Mouse (Mus musculus): Measurements from ENCODE around the gene Hapln2. TPM values are rescaled to one million over a fixed set of nuclear protein-coding genes. Genes with fewer than 3 reads are reported as not detected.

The Hapln2 gene
- polyA plus RNA-seq (2015; fragmentation: Nextera tagmentation; extraction: Ambion mirVana) = not detected in 2 replicates

- Histone ChIP-seq H3K36me3 (ENCODE audit: control insufficient read depth, insufficient read depth) (no peaks in the 10 kb centered on the region), H3K27me3 (replicated peaks; ENCODE audit: control insufficient read depth, insufficient read depth, low read length) (peaks cover 60% of the 10 kb centered on the region), H3K27ac (ENCODE audit: low read depth, low read length) (no peak within 1 kb of the TSS), H3K4me1 (replicated peaks; ENCODE audit: control insufficient read depth, insufficient read depth, low read length) (0 out of 2 replicates have a peak, but pooled peaks cover 2% of the 10 kb centered on the region), H3K9me3 (ENCODE audit: control insufficient read depth) (peaks cover 7% of the 10 kb centered on the region; the same call in 1 of the 2 replicates), H3K4me3 (ENCODE audit: low read depth, low read length) (no peak within 1 kb of the TSS), H3K9ac (ENCODE audit: low read depth, low read length) (no peak within 1 kb of the TSS), H3K4me2 (replicated peaks; ENCODE audit: low read depth) (no peak within 1 kb of the TSS)
- ATAC-seq = no peak
- 52% methylated on average over 5 of the region's 5 CpGs for WGBS
- TF ChIP-seq CTCF (IDR thresholded peaks at IDR 0.05; ENCODE audit: low read depth) = peak; percentile 65
These were observed at the start of gene Hapln2 for GRCm38 (mm10) chr3:88027434-88028186. Gene Hapln2 (minus strand): TSS chr3:88027583.

DNA sequence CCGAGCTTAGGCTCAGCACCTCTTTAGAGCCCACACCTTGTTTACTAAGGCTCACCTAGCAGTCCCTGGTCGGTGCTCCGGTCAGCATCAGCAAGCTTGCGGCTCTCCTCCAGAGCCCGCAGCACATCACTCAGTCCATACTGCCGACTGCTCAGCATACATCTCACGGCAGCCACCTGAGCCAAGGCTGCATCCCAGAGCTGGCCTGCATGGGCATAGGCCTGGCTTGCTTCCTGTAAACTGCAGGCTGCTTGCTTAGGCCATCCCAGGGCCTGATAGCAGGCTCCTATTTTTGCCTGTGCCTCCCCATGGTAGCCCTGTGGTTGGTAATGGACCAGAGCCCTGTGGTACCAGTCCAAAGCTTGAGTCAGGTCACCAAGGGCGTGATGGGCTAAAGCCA, 47.4 kb upstream of the Hapln2 start:
- no peak for ATAC-seq

DNA sequence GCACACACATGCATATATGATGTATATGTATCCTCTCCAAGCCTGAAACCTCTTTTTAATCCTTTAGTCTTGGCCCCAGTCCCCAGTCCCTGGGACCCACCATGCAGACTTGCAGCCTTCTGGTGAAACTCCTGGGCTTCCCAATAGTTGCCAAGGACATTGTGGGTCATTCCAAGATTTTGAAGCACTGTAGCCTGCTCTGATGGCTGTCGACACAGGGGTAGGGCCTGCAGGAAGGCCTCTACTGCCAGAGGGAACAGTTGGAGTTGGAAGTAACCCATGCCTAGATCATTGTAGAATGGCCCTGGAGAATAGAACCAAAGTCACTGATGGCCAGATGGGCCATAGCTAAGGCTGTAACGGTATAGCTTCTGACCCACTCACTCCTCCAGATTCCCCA, 47.0 kb upstream of the Hapln2 start:
- Histone ChIP-seq H3K4me2 (replicated peaks; ENCODE audit: low read depth) (no peak overlapping the region), H3K4me1 (replicated peaks; ENCODE audit: control insufficient read depth, insufficient read depth, low read length) (no peaks in the 10 kb centered on the region), H3K9me3 (ENCODE audit: control insufficient read depth) (no peaks in the 10 kb centered on the region), H3K9ac (ENCODE audit: low read depth, low read length) (no peak overlapping the region), H3K27me3 (replicated peaks; ENCODE audit: control insufficient read depth, insufficient read depth, low read length) (0 out of 2 replicates have a peak, but pooled peaks cover 3% of the 10 kb centered on the region), H3K4me3 (ENCODE audit: low read depth, low read length) (no peak overlapping the region), H3K36me3 (ENCODE audit: control insufficient read depth, insufficient read depth) (no peaks in the 10 kb centered on the region), H3K27ac (ENCODE audit: low read depth, low read length) (no peak overlapping the region)
- ATAC-seq = no peak
- 72% methylated on average over 2 of the region's 2 CpGs for WGBS
- no peak for TF ChIP-seq CTCF (IDR thresholded peaks at IDR 0.05; ENCODE audit: low read depth)

More for the DNA sequence above, 47.4 kb upstream of the Hapln2 start:
- 80% methylated on average over 8 of the region's 8 CpGs for WGBS
- no peaks in the 10 kb centered on the region for H3K9me3 ChIP-seq (ENCODE audit: control insufficient read depth)
- no peaks in the 10 kb centered on the region for H3K36me3 ChIP-seq (ENCODE audit: control insufficient read depth, insufficient read depth)
- no peak overlapping the region for H3K4me3 ChIP-seq (ENCODE audit: low read depth, low read length)
- no peak overlapping the region for H3K9ac ChIP-seq (ENCODE audit: low read depth, low read length)
- 0 out of 2 replicates have a peak, but pooled peaks cover 3% of the 10 kb centered on the region for H3K27me3 ChIP-seq (replicated peaks; ENCODE audit: control insufficient read depth, insufficient read depth, low read length)
- no peak overlapping the region for H3K27ac ChIP-seq (ENCODE audit: low read depth, low read length)
- no peak for TF ChIP-seq CTCF (IDR thresholded peaks at IDR 0.05; ENCODE audit: low read depth)
- no peaks in the 10 kb centered on the region for H3K4me1 ChIP-seq (replicated peaks; ENCODE audit: control insufficient read depth, insufficient read depth, low read length)
- no peak overlapping the region for H3K4me2 ChIP-seq (replicated peaks; ENCODE audit: low read depth)

DNA sequence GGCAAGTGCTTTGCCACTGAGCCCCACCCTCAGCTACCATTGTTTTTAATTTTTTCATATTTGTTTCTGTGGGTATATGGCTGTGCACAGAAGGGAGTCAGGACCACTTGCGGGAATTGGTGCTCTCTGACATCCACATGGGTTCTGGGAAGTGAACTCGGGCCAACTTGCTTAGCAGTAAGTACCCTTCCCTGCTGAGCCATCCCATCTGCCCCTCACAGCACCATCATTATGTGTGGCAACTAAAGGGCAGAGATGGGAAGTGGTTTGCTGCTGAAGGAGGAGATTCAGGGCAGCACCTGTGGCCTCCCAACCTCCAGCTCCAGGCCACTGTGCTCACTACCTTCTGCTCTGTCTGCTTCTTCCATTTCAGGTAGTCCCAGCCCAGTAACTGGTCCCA, 46.2 kb upstream of the Hapln2 start:
- no peak overlapping the region for H3K4me3 ChIP-seq (ENCODE audit: low read depth, low read length)
- no peak for ATAC-seq
- no peak for TF ChIP-seq CTCF (IDR thresholded peaks at IDR 0.05; ENCODE audit: low read depth)
- no peak overlapping the region for H3K4me2 ChIP-seq (replicated peaks; ENCODE audit: low read depth)
- no peak overlapping the region for H3K27ac ChIP-seq (ENCODE audit: low read depth, low read length)
- 62% methylated on average over 2 of the region's 2 CpGs for WGBS
- H3K9ac ChIP-seq (ENCODE audit: low read depth, low read length) = no peak overlapping the region
- H3K36me3 ChIP-seq (ENCODE audit: control insufficient read depth, insufficient read depth) = no peaks in the 10 kb centered on the region
- H3K9me3 ChIP-seq (ENCODE audit: control insufficient read depth) = no peaks in the 10 kb centered on the region
- no peaks in the 10 kb centered on the region for H3K4me1 ChIP-seq (replicated peaks; ENCODE audit: control insufficient read depth, insufficient read depth, low read length)
- H3K27me3 ChIP-seq (replicated peaks; ENCODE audit: control insufficient read depth, insufficient read depth, low read length) = 0 out of 2 replicates have a peak, but pooled peaks cover 3% of the 10 kb centered on the region

- no peak overlapping the region for H3K27ac ChIP-seq (ENCODE audit: low read depth, low read length)
- 4% methylated on average over 5 of the region's 5 CpGs for WGBS
- no peaks in the 10 kb centered on the region for H3K4me1 ChIP-seq (replicated peaks; ENCODE audit: control insufficient read depth, insufficient read depth, low read length)
- peak; percentile 92 for TF ChIP-seq CTCF (IDR thresholded peaks at IDR 0.05; ENCODE audit: low read depth)
- no peaks in the 10 kb centered on the region for H3K36me3 ChIP-seq (ENCODE audit: control insufficient read depth, insufficient read depth)
- H3K9me3 ChIP-seq (ENCODE audit: control insufficient read depth) = no peaks in the 10 kb centered on the region
- H3K27me3 ChIP-seq (replicated peaks; ENCODE audit: control insufficient read depth, insufficient read depth, low read length) = no peaks in the 10 kb centered on the region
- no peak overlapping the region for H3K9ac ChIP-seq (ENCODE audit: low read depth, low read length)
- H3K4me3 ChIP-seq (ENCODE audit: low read depth, low read length) = no peak overlapping the region
- ATAC-seq = no peak
- H3K4me2 ChIP-seq (replicated peaks; ENCODE audit: low read depth) = no peak overlapping the region
These were observed 44.4 kb upstream of the Hapln2 start for GRCm38 (mm10) chr3:88071783-88072182.

GRCm38 (mm10) chr3:88068386-88068785, 41.0 kb upstream of the Hapln2 start:
- Histone ChIP-seq H3K27ac (ENCODE audit: low read depth, low read length) (no peak overlapping the region), H3K9me3 (ENCODE audit: control insufficient read depth) (no peaks in the 10 kb centered on the region), H3K4me2 (replicated peaks; ENCODE audit: low read depth) (no peak overlapping the region), H3K27me3 (replicated peaks; ENCODE audit: control insufficient read depth, insufficient read depth, low read length) (no peaks in the 10 kb centered on the region), H3K4me1 (replicated peaks; ENCODE audit: control insufficient read depth, insufficient read depth, low read length) (no peaks in the 10 kb centered on the region), H3K4me3 (ENCODE audit: low read depth, low read length) (no peak overlapping the region), H3K36me3 (ENCODE audit: control insufficient read depth, insufficient read depth) (no peaks in the 10 kb centered on the region), H3K9ac (ENCODE audit: low read depth, low read length) (no peak overlapping the region)
- no peak for ATAC-seq
- WGBS = 30% methylated on average over 2 of the region's 2 CpGs
- TF ChIP-seq CTCF (IDR thresholded peaks at IDR 0.05; ENCODE audit: low read depth) = no peak
